Mouse (Mus musculus) lung, embryonic 15.5 days (tissue): Measurements from ENCODE around the gene Cdhr5. TPM values are rescaled to one million over a fixed set of nuclear protein-coding genes. Genes with fewer than 3 reads are reported as not detected.

ENCODE experiments used
- ATAC-seq: fragments of 200-750 bp; cut with Nextera tagmentation; 2 replicates; pipeline ENCODE4 v1.8.0; 2017; ENCODE audit warnings: moderate number of reproducible peaks, borderline replicate concordance; ENCODE audit not compliant: low FRiP score, low TSS enrichment; ENCODE audit errors: extremely low read depth
- H3K27ac ChIP-seq: fragments of 300-500 bp; sonication (generic); 2 replicates; pipeline ENCODE4 v1.5.1; 2015; ENCODE audit warnings: moderate library complexity, mild to moderate bottlenecking, inconsistent platforms
- H3K27me3 ChIP-seq: fragments of 300-500 bp; sonication (generic); 2 replicates; pipeline ENCODE4 v1.6.1; 2015; ENCODE audit warnings: inconsistent platforms
- H3K36me3 ChIP-seq: fragments of 300-500 bp; sonication (generic); 2 replicates; pipeline ENCODE4 v1.6.1; 2015; ENCODE audit warnings: inconsistent platforms
- H3K4me1 ChIP-seq: fragments of 300-500 bp; sonication (generic); 2 replicates; pipeline ENCODE4 v1.6.1; 2015; ENCODE audit warnings: inconsistent platforms
- H3K4me2 ChIP-seq: fragments of 300-500 bp; sonication (generic); 2 replicates; pipeline ENCODE4 v1.6.1; 2015; ENCODE audit warnings: inconsistent platforms, mild to moderate bottlenecking, moderate library complexity
- H3K4me3 ChIP-seq: fragments of 300-500 bp; sonication (generic); 2 replicates; pipeline ENCODE4 v1.5.1; 2015; ENCODE audit warnings: mild to moderate bottlenecking, inconsistent platforms
- H3K9ac ChIP-seq: fragments of 300-500 bp; sonication (generic); 2 replicates; pipeline ENCODE4 v1.6.1; 2015; ENCODE audit warnings: inconsistent platforms
- H3K9me3 ChIP-seq: fragments of 300-500 bp; sonication (generic); 2 replicates; pipeline ENCODE4 v1.6.1; 2016; ENCODE audit warnings: inconsistent platforms
- WGBS: fragments of 180-500 bp; shearing (Covaris S2); methylation state at CpG from one replicate; pipeline ENCODE4 v1.1.7; 2015; 5-methylcytosine and 5-hydroxymethylcytosine counted together
- polyA plus RNA-seq: library from polyadenylated mRNA; unstranded; fragments of >200 nt; fragmentation: Nextera tagmentation; extraction: Ambion mirVana; gene quantifications from 2 replicates; pipeline ENCODE4 v1.2.1, GENCODE M21; 2015

Gene Cdhr5
- polyA plus RNA-seq, 1 experiment from 2014 or later, result not detected

GRCm38 (mm10) chr7:141294479-141294878, 17.9 kb upstream of the Cdhr5 start:
- Histone ChIP-seq H3K27me3 (peaks cover 55% of the 10 kb centered on the region), H3K27ac (no peak overlapping the region), H3K9me3 (no peaks in the 10 kb centered on the region), H3K4me1 (peaks cover 31% of the 10 kb centered on the region), H3K4me3 (peak overlapping the region; percentile 32), H3K9ac (no peak overlapping the region), H3K4me2 (peak overlapping the region; percentile 60), H3K36me3 (peaks cover 5% of the 10 kb centered on the region; the same call in 1 of the 2 replicates)
- 5% methylated on average over 22 of the region's 22 CpGs for WGBS
- ATAC-seq, result no peak

- WGBS, result under 1% methylated on average over 53 of the region's 53 CpGs
- no peaks in the 10 kb centered on the region for H3K9me3 ChIP-seq
- peak overlapping the region; percentile 32 for H3K4me3 ChIP-seq
- H3K9ac ChIP-seq, result no peak overlapping the region
- H3K36me3 ChIP-seq, result peaks cover 5% of the 10 kb centered on the region; the same call in 1 of the 2 replicates
- peak; percentile 31; the same call in 1 of the 2 replicates for ATAC-seq
- peak overlapping the region; percentile 60 for H3K4me2 ChIP-seq
- H3K27ac ChIP-seq, result no peak overlapping the region
- H3K27me3 ChIP-seq, result peaks cover 55% of the 10 kb centered on the region
- peaks cover 31% of the 10 kb centered on the region for H3K4me1 ChIP-seq
Observed at GRCm38 (mm10) chr7:141293852-141294471, 17.4 kb upstream of the Cdhr5 start.

GRCm38 (mm10) chr7:141292583-141293388, 16.2 kb upstream of the Cdhr5 start:
- no peak overlapping the region for H3K27ac ChIP-seq
- ATAC-seq, result no peak
- H3K4me1 ChIP-seq, result peaks cover 31% of the 10 kb centered on the region
- peak overlapping the region; percentile 47; the same call in 1 of the 2 replicates for H3K9ac ChIP-seq
- WGBS, result 44% methylated on average over 15 of the region's 15 CpGs
- peak overlapping the region; percentile 97 for H3K4me2 ChIP-seq
- H3K4me3 ChIP-seq, result peak overlapping the region; percentile 47; the same call in 1 of the 2 replicates
- H3K36me3 ChIP-seq, result peaks cover 5% of the 10 kb centered on the region; the same call in 1 of the 2 replicates
- peaks cover 58% of the 10 kb centered on the region for H3K27me3 ChIP-seq
- H3K9me3 ChIP-seq, result no peaks in the 10 kb centered on the region

- Histone ChIP-seq H3K4me3 (peak within 1 kb of the TSS; percentile 47), H3K9me3 (no peaks in the 10 kb centered on the region), H3K4me2 (peak within 1 kb of the TSS; percentile 97), H3K27ac (no peak within 1 kb of the TSS), H3K9ac (peak within 1 kb of the TSS; percentile 47), H3K36me3 (0 out of 2 replicates have a peak, but pooled peaks cover under 1% of the 10 kb centered on the region), H3K27me3 (peaks cover 58% of the 10 kb centered on the region), H3K4me1 (peaks cover 31% of the 10 kb centered on the region)
- ATAC-seq, result peak; percentile 72; the same call in 1 of the 2 replicates
- 2% methylated on average over 46 of the region's 46 CpGs for whole genome bisulfite sequencing
Observed at GRCm38 (mm10) chr7:141291921-141292582, 15.5 kb upstream of the Cdhr5 start, which contains the start of gene Drd4. TSS of gene Drd4 (plus strand) at chr7:141292006.

- peaks cover 31% of the 10 kb centered on the region for H3K27me3 ChIP-seq
- no peaks in the 10 kb centered on the region for H3K36me3 ChIP-seq
- H3K9ac ChIP-seq, result no peak overlapping the region
- peaks cover 12% of the 10 kb centered on the region for H3K4me1 ChIP-seq
- H3K9me3 ChIP-seq, result no peaks in the 10 kb centered on the region
- no peak overlapping the region for H3K4me2 ChIP-seq
- ATAC-seq, result no peak
- H3K4me3 ChIP-seq, result no peak overlapping the region
- H3K27ac ChIP-seq, result no peak overlapping the region
- 70% methylated on average over 3 of the region's 3 CpGs for WGBS
Observed at GRCm38 (mm10) chr7:141288042-141288441, 11.5 kb upstream of the Cdhr5 start.

GRCm38 (mm10) chr7:141282756-141283155, 6.2 kb upstream of the Cdhr5 start:
- 77% methylated on average over 4 of the region's 4 CpGs for WGBS

GRCm38 (mm10) chr7:141281442-141281841, 4.9 kb upstream of the Cdhr5 start:
- H3K4me3 ChIP-seq, result no peak overlapping the region
- H3K27me3 ChIP-seq, result peaks cover 4% of the 10 kb centered on the region; the same call in 1 of the 2 replicates
- peaks cover 13% of the 10 kb centered on the region for H3K4me1 ChIP-seq
- H3K9me3 ChIP-seq, result no peaks in the 10 kb centered on the region
- H3K36me3 ChIP-seq, result no peaks in the 10 kb centered on the region
- H3K4me2 ChIP-seq, result no peak overlapping the region
- no peak overlapping the region for H3K27ac ChIP-seq
- no peak overlapping the region for H3K9ac ChIP-seq
- 62% methylated on average over 6 of the region's 6 CpGs for WGBS
- ATAC-seq, result no peak

More at GRCm38 (mm10) chr7:141282756-141283155, 6.2 kb upstream of the Cdhr5 start:
- H3K9me3 ChIP-seq, result no peaks in the 10 kb centered on the region
- H3K4me1 ChIP-seq, result peaks cover 13% of the 10 kb centered on the region
- no peak overlapping the region for H3K4me2 ChIP-seq
- peaks cover 4% of the 10 kb centered on the region; the same call in 1 of the 2 replicates for H3K27me3 ChIP-seq
- no peaks in the 10 kb centered on the region for H3K36me3 ChIP-seq
- H3K4me3 ChIP-seq, result no peak overlapping the region
- no peak overlapping the region for H3K27ac ChIP-seq
- no peak for ATAC-seq
- H3K9ac ChIP-seq, result no peak overlapping the region

GRCm38 (mm10) chr7:141278766-141279590, 2.4 kb upstream of the Cdhr5 start, which contains the start of gene Sct:
TSS of gene Sct (minus strand) at chr7:141279133.
- Histone ChIP-seq H3K4me2 (peak within 1 kb of the TSS; percentile 96), H3K4me1 (peaks cover 13% of the 10 kb centered on the region), H3K27me3 (peaks cover 4% of the 10 kb centered on the region; the same call in 1 of the 2 replicates), H3K9me3 (no peaks in the 10 kb centered on the region), H3K27ac (no peak within 1 kb of the TSS; the same call in 1 of the 2 replicates), H3K4me3 (peak within 1 kb of the TSS; percentile 47), H3K36me3 (no peaks in the 10 kb centered on the region), H3K9ac (peak within 1 kb of the TSS; percentile 41)
- WGBS, result 3% methylated on average over 46 of the region's 46 CpGs
- peak; percentile 46; the same call in 1 of the 2 replicates for ATAC-seq

GRCm38 (mm10) chr7:141277701-141278678, 1.4 kb upstream of the Cdhr5 start:
- whole genome bisulfite sequencing, result 80% methylated on average over 11 of the region's 11 CpGs
- Histone ChIP-seq H3K4me3 (no peak overlapping the region), H3K27ac (no peak overlapping the region)

GRCm38 (mm10) chr7:141275356-141275755, 1.2 kb downstream of the Cdhr5 start:
- Histone ChIP-seq H3K4me3 (no peak overlapping the region), H3K36me3 (no peaks in the 10 kb centered on the region), H3K9me3 (no peaks in the 10 kb centered on the region), H3K27ac (no peak overlapping the region), H3K27me3 (peaks cover 4% of the 10 kb centered on the region; the same call in 1 of the 2 replicates), H3K9ac (no peak overlapping the region), H3K4me1 (peaks cover 13% of the 10 kb centered on the region), H3K4me2 (no peak overlapping the region)
- ATAC-seq, result no peak
- 78% methylated on average over 9 of the region's 9 CpGs for WGBS

More at GRCm38 (mm10) chr7:141277701-141278678, 1.4 kb upstream of the Cdhr5 start:
- H3K4me2 ChIP-seq, result peak overlapping the region; percentile 96; the same call in 1 of the 2 replicates
- H3K36me3 ChIP-seq, result no peaks in the 10 kb centered on the region
- no peak overlapping the region for H3K9ac ChIP-seq
- peaks cover 13% of the 10 kb centered on the region for H3K4me1 ChIP-seq
- no peak for ATAC-seq
- no peaks in the 10 kb centered on the region for H3K9me3 ChIP-seq
- peaks cover 4% of the 10 kb centered on the region; the same call in 1 of the 2 replicates for H3K27me3 ChIP-seq
